ENCODE assay signal across 20 mouse cellular contexts in genomic region chr9:73258171-73258570, GRCm38 (mm10).
DNase-seq lines count a peak whose midpoint lies in the region; ATAC-seq and TF ChIP-seq lines count a peak whose summit lies in the region.
"Had no signal": no experiment of that assay in that cellular context is flagged by ENCODE, and none has a peak within 500 bp of the region (broad histone marks: within the 10 kb centered on the region; RNA-seq: fewer than 3 reads in every experiment).

No protein-coding gene starts in this region.

- H3K4me3 ChIP-seq in cerebellum, adult 2 months (replicated peaks; ENCODE audit: insufficient read depth, low read depth, low read length) = no peak overlapping the region
- no peak overlapping the region for H3K4me3 ChIP-seq in forebrain, embryonic 13.5 days
- H3K4me3 ChIP-seq in forebrain, embryonic 10.5 days = no peak overlapping the region
- H3K4me3 ChIP-seq: embryonic facial prominence, embryonic 13.5 days; liver, embryonic 15.5 days; midbrain, embryonic 10.5 days had no signal

- H3K9ac ChIP-seq in forebrain, embryonic 13.5 days = no peak overlapping the region
- H3K9ac ChIP-seq: embryonic facial prominence, embryonic 13.5 days; hindbrain, embryonic 14.5 days; liver, embryonic 15.5 days had no signal

- H3K4me2 ChIP-seq in forebrain, embryonic 13.5 days = no peak overlapping the region
- H3K4me2 ChIP-seq: embryonic facial prominence, embryonic 13.5 days; hindbrain, embryonic 14.5 days; liver, embryonic 15.5 days had no signal

- peak; percentile 20 to 35 for DNase-seq in cerebellum, adult 2 months
- DNase-seq in cerebellum, postnatal 10 days = no peak
- no peak for DNase-seq in forebrain, embryonic 10.5 days (ENCODE audit: extremely low spot score, low spot score)
- DNase-seq in right cerebral cortex, postnatal 10 days (ENCODE audit: low spot score in 2 of 2) = peak; percentile 30 to 35
- DNase-seq in right cerebral cortex, adult 2 months (ENCODE audit: low spot score in 2 of 2) = no peak
- DNase-seq in kidney, postnatal 10 days = no peak
- DNase-seq: adrenal gland, postnatal 14 days; gastrocnemius, postnatal 10 days; heart, postnatal 36 days; kidney, adult 9 months; kidney, postnatal 36 days; thymus, postnatal 14 days had no signal

- TF ChIP-seq CTCF in cerebellum, adult 2 months (IDR thresholded peaks at IDR 0.05; ENCODE audit: borderline replicate concordance, insufficient read depth, low read depth, low read length) = no peak

- H3K27ac ChIP-seq in cerebellum, adult 2 months (ENCODE audit: insufficient read depth, low read length) = peak overlapping the region; percentile 47; the same call in 1 of the 2 replicates
- H3K27ac ChIP-seq in forebrain, embryonic 13.5 days = no peak overlapping the region
- no peak overlapping the region for H3K27ac ChIP-seq in forebrain, embryonic 10.5 days
- H3K27ac ChIP-seq: embryonic facial prominence, embryonic 13.5 days; hindbrain, embryonic 14.5 days; liver, embryonic 15.5 days; macrophage; midbrain, embryonic 10.5 days had no signal

- no peaks in the 10 kb centered on the region for H3K27me3 ChIP-seq in cerebellum, adult 2 months (ENCODE audit: control insufficient read depth, insufficient read depth, low read length)
- no peaks in the 10 kb centered on the region for H3K27me3 ChIP-seq in forebrain, embryonic 13.5 days
- no peaks in the 10 kb centered on the region for H3K27me3 ChIP-seq in forebrain, embryonic 10.5 days (ENCODE audit: poor library complexity, severe bottlenecking)
- H3K27me3 ChIP-seq: embryonic facial prominence, embryonic 13.5 days; liver, embryonic 15.5 days had no signal

- TF ChIP-seq POLR2A in cerebellum, adult 2 months (IDR thresholded peaks at IDR 0.05; ENCODE audit: borderline replicate concordance, insufficient read depth, low read length) = no peak

- H3K36me3 ChIP-seq in forebrain, embryonic 13.5 days (ENCODE audit: poor library complexity, severe bottlenecking) = no peaks in the 10 kb centered on the region
- no peaks in the 10 kb centered on the region for H3K36me3 ChIP-seq in forebrain, embryonic 10.5 days (replicated peaks)
- H3K36me3 ChIP-seq: embryonic facial prominence, embryonic 13.5 days; liver, embryonic 15.5 days; midbrain, embryonic 10.5 days had no signal

- WGBS in cerebellum, adult 2 months = 26% methylated on average over 9 of the region's 9 CpGs
- WGBS in forebrain, embryonic 13.5 days = 66% methylated on average over 9 of the region's 9 CpGs
- 88% methylated on average over 9 of the region's 9 CpGs for WGBS in forebrain, embryonic 10.5 days

- peak; percentile 77 for ATAC-seq in forebrain, embryonic 13.5 days
- ATAC-seq: CD4-positive, CD25-positive, alpha-beta regulatory T cell, adult 4 months; Patski had no signal

- peaks cover 6% of the 10 kb centered on the region for H3K4me1 ChIP-seq in cerebellum, adult 2 months (ENCODE audit: control insufficient read depth, insufficient read depth, low read length)
- H3K4me1 ChIP-seq in forebrain, embryonic 13.5 days = no peaks in the 10 kb centered on the region
- H3K4me1 ChIP-seq in forebrain, embryonic 10.5 days = peaks cover 9% of the 10 kb centered on the region
- H3K4me1 ChIP-seq: liver, embryonic 15.5 days had no signal

- H3K9me3 ChIP-seq in forebrain, embryonic 13.5 days (replicated peaks) = no peaks in the 10 kb centered on the region
- H3K9me3 ChIP-seq in forebrain, embryonic 10.5 days = no peaks in the 10 kb centered on the region
- H3K9me3 ChIP-seq: embryonic facial prominence, embryonic 13.5 days; liver, embryonic 15.5 days; midbrain, embryonic 10.5 days had no signal

Comparison
In these comparisons a context has a peak if more than half of its experiments do, and no peak if none do; other contexts are left out.
1. DNase-seq: peak in cerebellum, adult 2 months (2 of 2) and right cerebral cortex, postnatal 10 days (2 of 2); none in cerebellum, postnatal 10 days (0 of 2), forebrain, embryonic 10.5 days (single experiment), right cerebral cortex, adult 2 months (0 of 2) and kidney, postnatal 10 days (single experiment).